In the genomic region with DNA sequence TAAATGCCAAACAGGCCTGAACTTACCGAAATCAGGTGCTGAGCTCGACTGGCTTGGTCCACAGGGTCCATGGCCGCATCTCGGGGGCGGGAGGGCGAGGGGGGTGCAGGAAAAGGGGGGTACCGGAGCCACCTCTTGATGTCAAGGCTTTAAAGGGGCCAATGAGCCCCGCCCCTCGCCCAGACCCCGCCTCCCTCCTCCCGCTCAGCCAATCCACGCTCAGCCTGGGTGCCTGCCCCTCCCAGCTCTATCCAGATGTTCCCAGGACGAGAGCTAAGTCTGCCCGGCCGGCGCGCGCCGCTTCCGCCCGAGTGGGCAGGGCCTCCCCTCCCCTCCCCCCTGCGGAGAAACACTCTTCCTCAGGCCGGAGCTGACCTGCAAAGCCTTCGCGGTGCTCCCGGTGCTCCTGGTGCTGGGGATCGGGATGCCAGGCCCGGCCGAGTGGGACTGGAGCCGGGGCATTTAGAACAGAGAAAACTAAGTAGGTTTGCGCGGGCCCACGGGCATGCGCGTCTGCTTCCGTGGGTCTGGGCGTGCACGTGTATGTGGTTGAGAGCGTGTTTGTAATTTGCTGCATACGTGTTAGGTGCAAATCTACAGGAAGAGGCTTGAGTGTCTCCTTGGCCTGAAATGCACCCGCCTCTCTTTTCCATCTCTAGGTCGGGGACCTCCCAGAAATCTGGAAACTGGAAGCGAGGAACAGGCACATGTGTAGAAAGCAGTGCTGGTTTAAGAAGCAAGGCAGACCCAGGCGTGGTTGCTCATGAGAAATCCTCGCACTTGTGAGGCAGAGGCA, we compare ENCODE assay signal across 8 mouse cellular contexts. TPM values are rescaled to one million over a fixed set of nuclear protein-coding genes. Genes with fewer than 3 reads are reported as not detected.
A peak's percentile ranks its signal among the peaks of the same experiment; 100 is the strongest.
DNase-seq lines count a peak whose midpoint lies in the region; TF ChIP-seq lines count a peak whose summit lies in the region.

TSS of gene Nckap5l (minus strand) at position 143 of the 796 bp plus-strand sequence.

- DNase-seq in MEL-GATA-1-ER (ENCODE audit: extremely low read depth, low read depth), result peak; percentile 88
- DNase-seq in cerebellum, adult 2 months, result peak; percentile 85
- peak; percentile 95 for DNase-seq in forelimb bud, embryonic 11.5 days (ENCODE audit: low read depth, low spot score)
- peak; percentile 97 for DNase-seq in hindbrain, embryonic 10.5 days (ENCODE audit: low spot score)
- peak; percentile 83 to 92 for DNase-seq in layer of hippocampus, postnatal 14 days (ENCODE audit: low spot score in 2 of 2)
- peak; percentile 94 for DNase-seq in lung, postnatal 14 days
- DNase-seq in retina, adult 2 months (ENCODE audit: low read depth, low spot score), result peak; percentile 73
- peak; percentile 94 to 95 for DNase-seq in thymus, postnatal 36 days

- no peaks in the 10 kb centered on the region for H3K9me3 ChIP-seq in hindbrain, embryonic 10.5 days

- H3K27me3 ChIP-seq in cerebellum, adult 2 months (ENCODE audit: control insufficient read depth, insufficient read depth, low read length), result no peaks in the 10 kb centered on the region
- no peaks in the 10 kb centered on the region for H3K27me3 ChIP-seq in hindbrain, embryonic 10.5 days (ENCODE audit: insufficient read depth, poor library complexity, severe bottlenecking)

- peak within 1 kb of the TSS; percentile 85 for H3K4me3 ChIP-seq in cerebellum, adult 2 months (replicated peaks; ENCODE audit: insufficient read depth, low read depth, low read length)
- H3K4me3 ChIP-seq in hindbrain, embryonic 10.5 days, result peak within 1 kb of the TSS; percentile 92

- 2% methylated on average over 45 of the region's 45 CpGs for WGBS in cerebellum, adult 2 months
- WGBS in hindbrain, embryonic 10.5 days, result 1% methylated on average over 45 of the region's 45 CpGs

- H3K27ac ChIP-seq in cerebellum, adult 2 months (ENCODE audit: insufficient read depth, low read length), result peak within 1 kb of the TSS; percentile 15; the same call in 1 of the 2 replicates
- H3K27ac ChIP-seq in hindbrain, embryonic 10.5 days, result peak within 1 kb of the TSS; percentile 96

- TF ChIP-seq CTCF in cerebellum, adult 2 months (IDR thresholded peaks at IDR 0.05; ENCODE audit: borderline replicate concordance, insufficient read depth, low read depth, low read length), result no peak

- TF ChIP-seq POLR2A in cerebellum, adult 2 months (IDR thresholded peaks at IDR 0.05; ENCODE audit: borderline replicate concordance, insufficient read depth, low read length), result no peak

- H3K36me3 ChIP-seq in hindbrain, embryonic 10.5 days, result peaks cover 30% of the 10 kb centered on the region

- peaks cover 13% of the 10 kb centered on the region for H3K4me1 ChIP-seq in cerebellum, adult 2 months (ENCODE audit: control insufficient read depth, insufficient read depth, low read length)
- peaks cover 58% of the 10 kb centered on the region for H3K4me1 ChIP-seq in hindbrain, embryonic 10.5 days (replicated peaks)

RNA-seq across cellular contexts. Expression of gene Nckap5l, which starts in this region (rescaled TPM):
- 12.3 TPM in 2 replicates for polyA plus RNA-seq in cerebellum, adult 2 months (2012; rRNA removed)
- 13.5 and 15.8 TPM in 2 replicates for polyA plus RNA-seq in hindbrain, embryonic 10.5 days (2016; fragmentation: Nextera tagmentation; extraction: Ambion mirVana)
- total RNA-seq in layer of hippocampus, postnatal 14 days (2021), result 10 to 100 TPM; 29.1 to 34.9 TPM

Comparison
In these comparisons a context has a peak if more than half of its experiments do, and no peak if none do; other contexts are left out.
1. Peak in every context shown above with its lines: DNase-seq, H3K4me3 ChIP-seq and H3K27ac ChIP-seq.